Mouse (Mus musculus): Measurements from ENCODE around the gene Xpnpep2. TPM values are rescaled to one million over a fixed set of nuclear protein-coding genes. Genes with fewer than 3 reads are reported as not detected.

The Xpnpep2 gene
- total and polyA plus RNA-seq, 2 experiments from 2014 or later: 0.79 to 3.3 TPM

GRCm38 (mm10) chrX:48074691-48075090 is 33.8 kb upstream of the Xpnpep2 start:
- no peak for DNase-seq (ENCODE audit: low spot score)
- no peak for ATAC-seq (ENCODE audit: low FRiP score)
- Histone ChIP-seq H3K4me3 (ENCODE audit: low read depth, low read length) (no peak overlapping the region), H3K9me3 (ENCODE audit: low read length) (no peaks in the 10 kb centered on the region), H3K27me3 (ENCODE audit: insufficient read depth, low read length) (peaks cover 7% of the 10 kb centered on the region; the same call in 1 of the 2 replicates), H3K4me2 (ENCODE audit: low read depth, low read length, poor library complexity, severe bottlenecking) (no peak overlapping the region), H3K4me1 (ENCODE audit: insufficient read depth, low read length) (no peaks in the 10 kb centered on the region), H3K27ac (ENCODE audit: low read depth, low read length) (no peak overlapping the region), H3K9ac (replicated peaks; ENCODE audit: low read length, poor library complexity, severe bottlenecking) (no peak overlapping the region), H3K36me3 (ENCODE audit: insufficient read depth, low read length) (no peaks in the 10 kb centered on the region)
- WGBS: 86% methylated on average over 3 of the region's 3 CpGs
- TF ChIP-seq CTCF (IDR thresholded peaks at IDR 0.05): no peak

- no peaks in the 10 kb centered on the region for H3K36me3 ChIP-seq (ENCODE audit: insufficient read depth, low read length)
- H3K4me2 ChIP-seq (ENCODE audit: low read depth, low read length, poor library complexity, severe bottlenecking): no peak overlapping the region
- no peak overlapping the region for H3K9ac ChIP-seq (replicated peaks; ENCODE audit: low read length, poor library complexity, severe bottlenecking)
- no peaks in the 10 kb centered on the region for H3K4me1 ChIP-seq (ENCODE audit: insufficient read depth, low read length)
- H3K4me3 ChIP-seq (ENCODE audit: low read depth, low read length): no peak overlapping the region
- DNase-seq (ENCODE audit: low spot score) (peak; percentile 19), ATAC-seq (ENCODE audit: low FRiP score) (no peak)
- no peak overlapping the region for H3K27ac ChIP-seq (ENCODE audit: low read depth, low read length)
- H3K9me3 ChIP-seq (ENCODE audit: low read length): no peaks in the 10 kb centered on the region
- 89% methylated on average over 4 of the region's 4 CpGs for WGBS
- no peak for TF ChIP-seq CTCF (IDR thresholded peaks at IDR 0.05)
- peaks cover 3% of the 10 kb centered on the region; the same call in 1 of the 2 replicates for H3K27me3 ChIP-seq (ENCODE audit: insufficient read depth, low read length)
These were observed 31.6 kb upstream of the Xpnpep2 start for GRCm38 (mm10) chrX:48076806-48077425.

GRCm38 (mm10) chrX:48082364-48082763 is 26.2 kb upstream of the Xpnpep2 start:
- Histone ChIP-seq H3K27ac (ENCODE audit: low read depth, low read length) (no peak overlapping the region), H3K9ac (replicated peaks; ENCODE audit: low read length, poor library complexity, severe bottlenecking) (no peak overlapping the region), H3K4me1 (ENCODE audit: insufficient read depth, low read length) (no peaks in the 10 kb centered on the region), H3K4me3 (ENCODE audit: low read depth, low read length) (no peak overlapping the region), H3K4me2 (ENCODE audit: low read depth, low read length, poor library complexity, severe bottlenecking) (no peak overlapping the region), H3K27me3 (ENCODE audit: insufficient read depth, low read length) (no peaks in the 10 kb centered on the region), H3K36me3 (ENCODE audit: insufficient read depth, low read length) (no peaks in the 10 kb centered on the region), H3K9me3 (ENCODE audit: low read length) (no peaks in the 10 kb centered on the region)
- ATAC-seq (ENCODE audit: low FRiP score) (no peak), DNase-seq (ENCODE audit: low spot score) (no peak)
- 60% methylated on average over 5 of the region's 5 CpGs for WGBS
- no peak for TF ChIP-seq CTCF (IDR thresholded peaks at IDR 0.05)

- Histone ChIP-seq H3K9me3 (ENCODE audit: low read length) (no peaks in the 10 kb centered on the region), H3K4me3 (ENCODE audit: low read depth, low read length) (no peak overlapping the region), H3K4me1 (ENCODE audit: insufficient read depth, low read length) (no peaks in the 10 kb centered on the region), H3K9ac (replicated peaks; ENCODE audit: low read length, poor library complexity, severe bottlenecking) (no peak overlapping the region), H3K27me3 (ENCODE audit: insufficient read depth, low read length) (no peaks in the 10 kb centered on the region), H3K4me2 (ENCODE audit: low read depth, low read length, poor library complexity, severe bottlenecking) (no peak overlapping the region), H3K27ac (ENCODE audit: low read depth, low read length) (no peak overlapping the region), H3K36me3 (ENCODE audit: insufficient read depth, low read length) (no peaks in the 10 kb centered on the region)
- DNase-seq (ENCODE audit: low spot score) (no peak), ATAC-seq (ENCODE audit: low FRiP score) (no peak)
- TF ChIP-seq CTCF (IDR thresholded peaks at IDR 0.05): no peak
- WGBS: 71% methylated on average over 10 of the region's 10 CpGs
These were observed 16.4 kb upstream of the Xpnpep2 start for GRCm38 (mm10) chrX:48092129-48092528.

- ATAC-seq (ENCODE audit: low FRiP score) (no peak), DNase-seq (ENCODE audit: low spot score) (no peak)
- WGBS: 57% methylated on average over 3 of the region's 3 CpGs
- no peak overlapping the region for H3K27ac ChIP-seq (ENCODE audit: low read depth, low read length)
- peak; percentile 32; the same call in 1 of the 2 replicates for TF ChIP-seq CTCF (IDR thresholded peaks at IDR 0.05)
- no peaks in the 10 kb centered on the region for H3K9me3 ChIP-seq (ENCODE audit: low read length)
- no peak overlapping the region for H3K9ac ChIP-seq (replicated peaks; ENCODE audit: low read length, poor library complexity, severe bottlenecking)
- H3K4me2 ChIP-seq (ENCODE audit: low read depth, low read length, poor library complexity, severe bottlenecking): no peak overlapping the region
- H3K36me3 ChIP-seq (ENCODE audit: insufficient read depth, low read length): no peaks in the 10 kb centered on the region
- no peaks in the 10 kb centered on the region for H3K4me1 ChIP-seq (ENCODE audit: insufficient read depth, low read length)
- no peak overlapping the region for H3K4me3 ChIP-seq (ENCODE audit: low read depth, low read length)
- H3K27me3 ChIP-seq (ENCODE audit: insufficient read depth, low read length): no peaks in the 10 kb centered on the region
These were observed 15.0 kb upstream of the Xpnpep2 start for GRCm38 (mm10) chrX:48093555-48093954.

- TF ChIP-seq CTCF (IDR thresholded peaks at IDR 0.05): peak; percentile 47
- H3K9me3 ChIP-seq (ENCODE audit: low read length): no peaks in the 10 kb centered on the region
- no peak for ATAC-seq (ENCODE audit: low FRiP score)
These were observed 13.9 kb upstream of the Xpnpep2 start for GRCm38 (mm10) chrX:48094658-48095057.

More at GRCm38 (mm10) chrX:48094658-48095057, 13.9 kb upstream of the Xpnpep2 start:
- no peak for DNase-seq (ENCODE audit: low spot score)
- Histone ChIP-seq H3K36me3 (ENCODE audit: insufficient read depth, low read length) (no peaks in the 10 kb centered on the region), H3K9ac (replicated peaks; ENCODE audit: low read length, poor library complexity, severe bottlenecking) (no peak overlapping the region), H3K4me2 (ENCODE audit: low read depth, low read length, poor library complexity, severe bottlenecking) (no peak overlapping the region), H3K27ac (ENCODE audit: low read depth, low read length) (no peak overlapping the region), H3K4me3 (ENCODE audit: low read depth, low read length) (no peak overlapping the region), H3K27me3 (ENCODE audit: insufficient read depth, low read length) (no peaks in the 10 kb centered on the region), H3K4me1 (ENCODE audit: insufficient read depth, low read length) (no peaks in the 10 kb centered on the region)
- 81% methylated on average over 4 of the region's 4 CpGs for WGBS
